Mouse (Mus musculus) CH12.LX (cell line): ENCODE measurements around the gene Mpp1. TPM values are rescaled to one million over a fixed set of nuclear protein-coding genes. Genes with fewer than 3 reads are reported as not detected.
A peak's percentile ranks its signal among the peaks of the same experiment; 100 is the strongest.

Experiments
- DNase-seq: peaks from one replicate; pipeline ENCODE4 v3.0.0-alpha.2; 2013; ENCODE audit errors: extremely low read depth
- H3K27ac ChIP-seq: 2 replicates; pipeline ENCODE4 v1.5.1; 2012; ENCODE audit warnings: low read depth, mild to moderate bottlenecking, control low read depth, moderate library complexity; ENCODE audit not compliant: insufficient read depth
- H3K27me3 ChIP-seq: replicated peaks from 2 replicates; pipeline ENCODE3; 2012; ENCODE audit warnings: inconsistent platforms
- H3K36me3 ChIP-seq, 2 experiments: replicated peaks in 1 of 2; 2 replicates each; pipeline versions ENCODE3 to v1.6.1; 2012; ENCODE audit warnings: inconsistent platforms in 1 of 2, low read length in 1 of 2, mild to moderate bottlenecking in 1 of 2, mixed read lengths in 1 of 2, moderate library complexity in 1 of 2; ENCODE audit not compliant: control insufficient read depth in 1 of 2, insufficient read depth in 1 of 2
- H3K4me1 ChIP-seq, 2 experiments: 2 replicates each; pipeline ENCODE4 v1.6.1; 2012; ENCODE audit warnings: inconsistent platforms in 1 of 2, moderate library complexity in 1 of 2; ENCODE audit not compliant: insufficient read depth in 2 of 2, control insufficient read depth in 1 of 2
- H3K4me2 ChIP-seq: 2 replicates; pipeline ENCODE4 v1.6.1; 2012; ENCODE audit warnings: low read depth, mild to moderate bottlenecking, control low read depth; ENCODE audit not compliant: poor library complexity, insufficient read depth, severe bottlenecking
- H3K4me3 ChIP-seq, 3 experiments: fragments of 150-350 bp in 1 of 3; sonication (generic) in 1 of 3; replicated peaks in 1 of 3; 2 replicates each; pipeline versions ENCODE3 to v1.5.1; 2011 to 2012; ENCODE audit warnings: low read depth in 2 of 3, low read length in 2 of 3, mild to moderate bottlenecking in 2 of 3, moderate library complexity in 2 of 3, control low read depth in 1 of 3, improper control_type of control experiment in 1 of 3, inconsistent platforms in 1 of 3, mixed read lengths in 1 of 3; ENCODE audit not compliant: poor library complexity in 1 of 3
- H3K79me2 ChIP-seq: replicated peaks from 2 replicates; pipeline ENCODE4 v1.6.1; 2012; ENCODE audit warnings: mild to moderate bottlenecking, moderate library complexity; ENCODE audit not compliant: control insufficient read depth, poor library complexity, insufficient read depth, severe bottlenecking; ENCODE audit errors: extremely low read depth
- H3K9ac ChIP-seq: 2 replicates; pipeline ENCODE4 v1.6.1; 2012; ENCODE audit warnings: low read depth, mild to moderate bottlenecking, control low read depth, moderate library complexity; ENCODE audit not compliant: insufficient read depth
- H3K9me3 ChIP-seq: replicated peaks from 2 replicates; pipeline ENCODE3; 2012; ENCODE audit warnings: low read length, inconsistent platforms, mixed read lengths
- CTCF ChIP-seq, 2 experiments: IDR thresholded peaks in 1 of 2; conservative IDR thresholded peaks in 1 of 2; 2 replicates each; pipeline ENCODE4 v1.5.1; 2011 to 2012; ENCODE audit warnings: low read depth in 2 of 2, low read length in 2 of 2, improper control_type of control experiment in 1 of 2, inconsistent platforms in 1 of 2, mild to moderate bottlenecking in 1 of 2, moderate library complexity in 1 of 2
- IRF4 ChIP-seq: IDR thresholded peaks from 2 replicates; pipeline ENCODE4 v1.6.1; 2014; ENCODE audit warnings: low read depth, mild to moderate bottlenecking, inconsistent platforms, low read length, improper control_type of control experiment
- PAX5 ChIP-seq: IDR thresholded peaks from 2 replicates; pipeline ENCODE4 v1.6.1; 2012; ENCODE audit warnings: low read length, inconsistent platforms, mixed read lengths
- POLR2A ChIP-seq: IDR thresholded peaks from 2 replicates; pipeline ENCODE4 v1.6.1; 2011; ENCODE audit warnings: low read depth, mild to moderate bottlenecking, improper control_type of control experiment, low read length
- RAD21 ChIP-seq: IDR thresholded peaks from 2 replicates; pipeline ENCODE4 v1.6.1; 2011; ENCODE audit warnings: low read depth, mild to moderate bottlenecking, low read length, improper control_type of control experiment, moderate library complexity
- SMC3 ChIP-seq: IDR thresholded peaks from 2 replicates; pipeline ENCODE4 v1.6.1; 2011; ENCODE audit warnings: low read depth, low read length, improper control_type of control experiment
- ZC3H11A ChIP-seq: IDR thresholded peaks from 2 replicates; pipeline ENCODE4 v1.6.1; 2012; ENCODE audit warnings: low read depth, mild to moderate bottlenecking, inconsistent platforms, low read length, improper control_type of control experiment
- dilution Hi-C: fragments of 300-500 bp; cut with MboI; formaldehyde crosslinking; loops from 2 replicates; pipeline ENCODE4 v1.14.3; 2020; ENCODE audit warnings: low sequenced_read_pairs; ENCODE audit not compliant: extremely low pct_unique_long_range_greater_than_20kb, extremely low pct_ligation_motif_present
- in situ Hi-C: fragments of 300-500 bp; cut with MboI; formaldehyde crosslinking; loops from 3 replicates; pipeline ENCODE4 v1.14.3; 2019; ENCODE audit warnings: low sequenced_read_pairs, low pct_ligation_motif_present, low pct_unique_long_range_greater_than_20kb, mixed read lengths
- polyA plus RNA-seq: library from polyadenylated mRNA; unstranded; fragments of >175 nt; gene quantifications from 2 replicates; pipeline ENCODE4 v1.2.1, GENCODE M21; 2012; ENCODE audit warnings: low read depth; ENCODE audit not compliant: insufficient read length
- total RNA-seq, 2 experiments: library from RNA; depleted of rRNA; stranded (reverse); fragments of 300-350 nt in 1 of 2; fragments of >200 nt in 1 of 2; gene quantifications; 2 replicates each; pipeline ENCODE4 v1.2.3; 2012 to 2014

Gene Mpp1
- total and polyA plus RNA-seq, 3 experiments: 10.8 to 30.0 (median 22.2) TPM

DNA sequence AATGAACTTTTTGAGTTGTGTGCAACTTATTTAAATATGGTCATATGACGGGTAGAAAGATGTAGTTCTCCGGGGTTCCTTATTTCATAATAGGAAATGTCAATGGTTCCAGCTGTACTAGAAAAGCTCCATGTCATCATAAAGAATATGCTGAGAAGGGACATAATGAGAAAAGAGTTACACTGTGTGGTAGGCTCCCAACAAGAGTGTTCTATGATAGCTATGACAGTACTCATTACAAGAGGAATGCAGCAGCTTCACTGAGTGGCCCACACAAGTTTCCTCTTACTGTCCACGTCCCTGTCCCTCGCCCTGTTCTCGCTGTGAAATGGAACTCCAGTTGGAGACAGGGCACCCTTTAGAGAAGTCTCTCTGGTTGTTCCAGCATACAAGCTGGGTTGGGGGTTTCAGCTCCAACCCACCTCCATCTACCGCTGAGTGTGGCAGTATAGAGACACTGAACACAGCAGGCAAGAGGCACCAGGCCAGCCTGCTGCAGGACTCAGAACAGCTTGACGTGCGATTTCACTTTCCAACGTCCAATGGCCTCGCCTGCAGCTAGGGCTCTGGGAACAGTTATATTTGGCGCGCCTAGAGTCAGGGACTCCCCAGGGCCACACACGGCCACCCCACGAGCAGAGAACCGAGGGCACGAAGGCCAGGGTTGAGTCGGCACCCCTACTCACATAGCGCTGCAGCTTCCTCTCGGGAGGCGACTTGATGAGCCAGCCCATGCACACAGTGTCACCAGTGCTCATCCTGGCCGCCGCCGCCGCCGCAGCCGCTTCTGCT is 46.6 kb downstream of the Mpp1 start (continued):
- no peak for TF ChIP-seq IRF4

DNA sequence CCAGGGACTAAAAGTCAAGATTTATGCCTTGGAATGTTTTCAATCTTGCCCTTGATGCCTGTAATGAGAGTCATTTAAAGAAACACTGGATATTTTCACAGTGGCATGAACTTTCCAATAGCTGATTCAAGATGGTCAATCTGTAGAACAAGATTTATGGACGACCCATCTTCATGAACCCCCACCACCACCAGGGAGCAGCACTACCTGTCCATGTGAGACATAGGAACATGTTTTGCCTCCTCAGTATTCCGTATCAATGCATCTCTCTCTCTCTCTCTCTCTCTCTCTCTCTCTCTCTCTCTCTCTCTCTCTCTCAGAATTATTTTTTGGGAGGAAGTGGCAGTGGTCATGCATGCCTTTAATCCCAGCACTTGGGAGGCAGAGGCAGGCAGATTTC is 48.5 kb downstream of the Mpp1 start:
- TF ChIP-seq POLR2A: no peak
- TF ChIP-seq CTCF (conservative IDR thresholded peaks at IDR 0.05 in 1 of 2, IDR thresholded peaks at IDR 0.05 in 1 of 2; ENCODE audit: low read depth in 2 of 2, low read length in 2 of 2): peak in 1 of 2 experiments; percentile 56; a peak in 2 of 4 replicates
- TF ChIP-seq RAD21: peak; percentile 30
- no peak for TF ChIP-seq PAX5
- no peak for TF ChIP-seq ZC3H11A
- peak; percentile 52 for TF ChIP-seq SMC3
- peaks cover 0 to 3% of the 10 kb centered on the region in 2 experiments; a peak in 1 of 4 replicates for H3K4me1 ChIP-seq
- no peaks in the 10 kb centered on the region for H3K36me3 ChIP-seq
- dilution Hi-C loops (no loop called here), in situ Hi-C loops (no loop called here)
- no peaks in the 10 kb centered on the region for H3K79me2 ChIP-seq
- no peaks in the 10 kb centered on the region for H3K9me3 ChIP-seq
- H3K4me2 ChIP-seq: no peak overlapping the region
- H3K9ac ChIP-seq: no peak overlapping the region
- H3K27ac ChIP-seq: no peak overlapping the region
- no peak for DNase-seq
- no peaks in the 10 kb centered on the region for H3K27me3 ChIP-seq
- no peak overlapping the region for H3K4me3 ChIP-seq

Other genes starting within 250 kb of the Mpp1 start
- gene Gab3, start 45.6 kb downstream of the Mpp1 start, total RNA-seq (2012; rRNA removed): 0.17 and 0.21 TPM in 2 replicates
- 0.27 and 0.42 TPM in 2 replicates for gene Gab3, start 45.6 kb downstream of the Mpp1 start, total RNA-seq (2014; rRNA removed)
- gene Gab3, start 45.6 kb downstream of the Mpp1 start, polyA plus RNA-seq: 0.37 and 0.64 TPM in 2 replicates
- gene Dkc1, start 35.2 kb downstream of the Mpp1 start, total RNA-seq (2012; rRNA removed): 110 and 152 TPM in 2 replicates
- gene Dkc1, start 35.2 kb downstream of the Mpp1 start, total RNA-seq (2014; rRNA removed): 260 and 294 TPM in 2 replicates
- gene Dkc1, start 35.2 kb downstream of the Mpp1 start, polyA plus RNA-seq: 273 and 427 TPM in 2 replicates
- not detected in 2 replicates for gene Smim9, start 32.8 kb upstream of the Mpp1 start, total RNA-seq (2012; rRNA removed)
- not detected in 2 replicates for gene Smim9, start 32.8 kb upstream of the Mpp1 start, total RNA-seq (2014; rRNA removed)
- not detected in 2 replicates for gene Smim9, start 32.8 kb upstream of the Mpp1 start, polyA plus RNA-seq